Mouse (Mus musculus) forebrain, postnatal 0 days (tissue): ENCODE results near the gene Rpl31. TPM values are rescaled to one million over a fixed set of nuclear protein-coding genes. Genes with fewer than 3 reads are reported as not detected.

Experiments
- ATAC-seq: fragments of 200-750 bp; cut with Nextera tagmentation; 2 replicates; pipeline ENCODE4 v1.8.0; 2017; ENCODE audit warnings: mild to moderate bottlenecking, moderate library complexity
- DNase-seq: peaks from one replicate; pipeline ENCODE4 v3.0.0-alpha.2; 2015
- H3K27ac ChIP-seq: fragments of 300-500 bp; sonication (generic); 2 replicates; pipeline ENCODE4 v1.5.1; 2014; ENCODE audit warnings: low read depth, mild to moderate bottlenecking, antibody characterized with exemption, low read length, moderate library complexity, mixed read lengths
- H3K27me3 ChIP-seq: fragments of 300-500 bp; sonication (generic); 2 replicates; pipeline ENCODE4 v1.6.1; 2014; ENCODE audit warnings: mild to moderate bottlenecking, low read length, mixed read lengths; ENCODE audit not compliant: insufficient read depth
- H3K36me3 ChIP-seq: fragments of 300-500 bp; sonication (generic); 2 replicates; pipeline ENCODE4 v1.6.1; 2014; ENCODE audit warnings: mild to moderate bottlenecking, moderate library complexity; ENCODE audit not compliant: insufficient read depth
- H3K4me1 ChIP-seq: fragments of 300-500 bp; sonication (generic); 2 replicates; pipeline ENCODE4 v1.6.1; 2014; ENCODE audit warnings: antibody characterized with exemption; ENCODE audit not compliant: insufficient read depth
- H3K4me2 ChIP-seq: fragments of 300-500 bp; sonication (generic); 2 replicates; pipeline ENCODE4 v1.6.1; 2014; ENCODE audit warnings: low read depth, mild to moderate bottlenecking, moderate library complexity
- H3K4me3 ChIP-seq: fragments of 300-500 bp; sonication (generic); 2 replicates; pipeline ENCODE4 v1.5.1; 2014; ENCODE audit warnings: low read depth, low read length, mixed read lengths
- H3K9ac ChIP-seq: fragments of 300-500 bp; sonication (generic); 2 replicates; pipeline ENCODE4 v1.6.1; 2014; ENCODE audit warnings: mild to moderate bottlenecking
- H3K9me3 ChIP-seq: fragments of 300-500 bp; sonication (generic); 2 replicates; pipeline ENCODE4 v1.6.1; 2016; ENCODE audit warnings: low read length
- CTCF ChIP-seq: sonication (generic); IDR thresholded peaks from 2 replicates; pipeline ENCODE4 v1.5.1; 2016; ENCODE audit warnings: antibody characterized with exemption, control low read depth, low read depth
- WGBS: fragments of 180-500 bp; shearing (Covaris S2); extraction: QIAGEN DNeasy Blood & Tissue Kit; methylation state at CpG from one replicate; pipeline ENCODE4 v1.1.7; 2014; 5-methylcytosine and 5-hydroxymethylcytosine counted together
- polyA plus RNA-seq: library from polyadenylated mRNA; unstranded; fragments of >200 nt; fragmentation: Nextera tagmentation; extraction: Ambion mirVana; gene quantifications from 2 replicates; pipeline ENCODE4 v1.2.1, GENCODE M21; 2015
- total RNA-seq: library from RNA; depleted of rRNA; stranded (reverse); fragments of >200 nt; gene quantifications from 2 replicates; pipeline ENCODE4 v1.2.3, GENCODE M21; 2014

The Rpl31 gene
- total and polyA plus RNA-seq, 2 experiments from 2014 or later, result 365 to 428 TPM

DNA sequence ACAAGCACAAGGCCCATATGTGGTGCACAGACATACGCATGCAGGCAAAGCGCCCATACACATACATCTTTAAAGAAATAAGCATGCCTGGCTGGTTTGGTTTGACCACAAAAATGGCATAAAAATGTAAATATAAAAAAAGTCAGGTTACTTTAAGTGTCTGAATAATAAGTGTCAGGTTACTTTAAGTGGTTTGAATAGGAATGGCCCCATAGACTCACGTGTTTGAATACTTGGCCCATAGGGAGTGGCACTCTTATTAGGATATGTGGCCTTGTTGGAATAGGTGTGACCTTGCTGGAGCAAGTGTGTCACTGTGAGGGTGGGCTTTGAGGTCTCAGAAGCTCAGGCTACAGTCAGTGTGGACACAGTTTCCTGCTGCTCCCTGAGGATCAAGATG, 27.0 kb downstream of the Rpl31 start:
- no peak for TF ChIP-seq CTCF
- no peak overlapping the region for H3K9ac ChIP-seq
- no peak for DNase-seq
- no peak overlapping the region for H3K27ac ChIP-seq
- H3K4me1 ChIP-seq, result no peaks in the 10 kb centered on the region
- H3K9me3 ChIP-seq, result no peaks in the 10 kb centered on the region
- no peaks in the 10 kb centered on the region for H3K27me3 ChIP-seq
- peaks cover 3% of the 10 kb centered on the region; the same call in 1 of the 2 replicates for H3K36me3 ChIP-seq
- H3K4me2 ChIP-seq, result no peak overlapping the region
- WGBS, result 83% methylated on average over 3 of the region's 3 CpGs
- ATAC-seq, result no peak
- H3K4me3 ChIP-seq, result no peak overlapping the region

DNA sequence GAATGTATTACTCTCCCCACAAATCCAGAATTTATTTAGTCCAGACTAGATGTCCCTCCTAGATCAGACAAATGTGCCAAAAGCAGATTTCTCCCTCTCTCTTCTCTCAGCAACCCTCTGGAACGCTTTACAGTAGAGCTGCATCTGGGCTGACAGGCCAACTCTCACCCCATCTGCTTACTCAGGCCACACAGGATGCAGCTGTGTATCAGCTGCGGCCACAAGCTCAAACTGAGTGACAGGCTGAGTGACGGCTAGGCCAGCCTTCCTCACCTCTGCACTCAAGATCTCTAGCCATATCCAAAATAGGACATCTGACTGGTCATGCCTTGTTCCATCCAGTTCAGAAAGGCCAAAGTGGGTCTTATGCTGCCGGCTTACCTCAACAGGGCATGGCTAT, 28.7 kb downstream of the Rpl31 start:
- ATAC-seq (no peak), DNase-seq (no peak)
- Histone ChIP-seq H3K4me1 (no peaks in the 10 kb centered on the region), H3K9me3 (no peaks in the 10 kb centered on the region), H3K4me3 (no peak overlapping the region), H3K4me2 (no peak overlapping the region), H3K27me3 (no peaks in the 10 kb centered on the region), H3K36me3 (peaks cover 3% of the 10 kb centered on the region; the same call in 1 of the 2 replicates), H3K27ac (no peak overlapping the region), H3K9ac (no peak overlapping the region)
- TF ChIP-seq CTCF, result no peak
- WGBS, result 85% methylated on average over 4 of the region's 4 CpGs

DNA sequence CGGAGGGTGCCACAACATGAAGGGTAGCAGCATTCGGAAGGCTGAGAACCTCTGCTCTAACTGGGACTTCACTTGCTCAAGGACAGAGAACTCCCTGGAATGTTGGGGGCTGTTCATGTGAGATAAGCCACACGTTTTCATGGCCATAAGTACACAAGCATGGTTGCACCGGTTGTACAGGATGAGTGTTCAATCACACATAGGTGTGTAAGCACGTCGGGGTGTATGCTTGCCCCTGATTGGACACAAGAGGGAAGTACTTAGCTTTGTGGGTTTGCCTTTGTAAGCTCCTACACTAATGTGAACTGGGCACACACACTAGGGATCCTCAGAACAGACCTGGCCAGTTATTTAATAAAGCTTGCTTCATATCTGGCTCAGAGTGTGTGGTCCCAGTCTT, 30.6 kb downstream of the Rpl31 start:
- DNase-seq, result no peak
- Histone ChIP-seq H3K4me1 (no peaks in the 10 kb centered on the region), H3K4me2 (no peak overlapping the region), H3K27ac (no peak overlapping the region), H3K9me3 (no peaks in the 10 kb centered on the region), H3K4me3 (no peak overlapping the region), H3K36me3 (0 out of 2 replicates have a peak, but pooled peaks cover 4% of the 10 kb centered on the region), H3K9ac (no peak overlapping the region), H3K27me3 (no peaks in the 10 kb centered on the region)
- WGBS, result 92% methylated on average over 6 of the region's 6 CpGs
- no peak for ATAC-seq
- no peak for TF ChIP-seq CTCF

DNA sequence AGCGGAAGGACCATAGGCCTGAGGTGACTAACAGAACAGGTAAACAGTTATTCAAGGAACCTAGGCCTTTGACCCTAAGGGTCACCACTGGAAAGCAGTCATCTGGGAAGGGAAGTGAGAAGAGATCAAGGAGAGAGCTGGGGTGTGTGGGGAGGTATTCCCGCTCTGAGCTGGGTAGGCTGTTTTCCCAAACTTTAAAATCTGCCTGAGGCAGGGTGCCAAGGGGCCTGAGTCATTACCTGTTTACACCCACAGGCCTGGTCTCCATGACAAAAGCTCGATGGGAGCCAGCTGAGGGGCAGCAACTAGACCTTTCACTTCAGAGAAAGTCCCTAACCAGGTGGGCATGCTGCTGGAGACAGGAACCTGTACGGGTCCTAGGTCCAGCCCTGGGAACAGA, 31.6 kb downstream of the Rpl31 start:
- ATAC-seq, result no peak
- 80% methylated on average over 4 of the region's 4 CpGs for WGBS

GRCm38 (mm10) chr1:39400173-39400572, 32.5 kb downstream of the Rpl31 start:
- 91% methylated on average over 3 of the region's 3 CpGs for WGBS
- ATAC-seq, result no peak
- H3K27me3 ChIP-seq, result no peaks in the 10 kb centered on the region
- 0 out of 2 replicates have a peak, but pooled peaks cover 4% of the 10 kb centered on the region for H3K36me3 ChIP-seq
- no peak overlapping the region for H3K4me2 ChIP-seq
- H3K4me3 ChIP-seq, result no peak overlapping the region
- H3K4me1 ChIP-seq, result no peaks in the 10 kb centered on the region
- no peak overlapping the region for H3K27ac ChIP-seq
- H3K9me3 ChIP-seq, result no peaks in the 10 kb centered on the region
- no peak overlapping the region for H3K9ac ChIP-seq
- no peak for DNase-seq
- TF ChIP-seq CTCF, result no peak

More for the DNA sequence above, 31.6 kb downstream of the Rpl31 start:
- Histone ChIP-seq H3K9ac (no peak overlapping the region), H3K4me3 (no peak overlapping the region), H3K36me3 (0 out of 2 replicates have a peak, but pooled peaks cover 4% of the 10 kb centered on the region), H3K4me1 (no peaks in the 10 kb centered on the region), H3K27ac (no peak overlapping the region), H3K9me3 (no peaks in the 10 kb centered on the region), H3K4me2 (no peak overlapping the region), H3K27me3 (no peaks in the 10 kb centered on the region)
- DNase-seq, result no peak
- TF ChIP-seq CTCF, result no peak

DNA sequence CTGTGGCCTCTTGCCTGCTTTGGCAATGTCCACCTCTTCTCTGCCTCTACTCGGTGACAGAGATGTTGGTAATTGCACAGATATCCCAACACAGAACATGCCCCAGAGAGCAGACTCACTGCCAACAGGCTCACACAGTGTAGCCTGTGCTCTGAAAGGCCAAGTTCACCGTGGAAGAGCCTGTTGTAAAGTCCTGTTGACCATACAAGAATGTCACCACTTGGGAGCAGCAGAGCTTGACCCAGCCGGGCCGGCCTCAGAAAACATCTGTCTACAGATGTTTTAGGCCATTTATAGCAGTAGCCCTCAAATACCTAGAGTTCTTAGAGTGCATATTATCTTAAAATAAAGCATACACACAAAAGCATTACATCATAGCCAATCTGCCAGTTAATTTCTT, 39.5 kb downstream of the Rpl31 start:
- H3K4me1 ChIP-seq, result no peaks in the 10 kb centered on the region
- no peak overlapping the region for H3K27ac ChIP-seq
- TF ChIP-seq CTCF, result no peak
- DNase-seq, result no peak
- H3K4me3 ChIP-seq, result no peak overlapping the region
- H3K9me3 ChIP-seq, result no peaks in the 10 kb centered on the region
- H3K36me3 ChIP-seq, result 0 out of 2 replicates have a peak, but pooled peaks cover 4% of the 10 kb centered on the region
- no peak overlapping the region for H3K4me2 ChIP-seq
- 77% methylated on average over 4 of the region's 4 CpGs for WGBS
- H3K9ac ChIP-seq, result no peak overlapping the region
- H3K27me3 ChIP-seq, result no peaks in the 10 kb centered on the region
- no peak for ATAC-seq

- Histone ChIP-seq H3K4me1 (no peaks in the 10 kb centered on the region), H3K27ac (no peak overlapping the region), H3K36me3 (no peaks in the 10 kb centered on the region), H3K9ac (no peak overlapping the region), H3K4me3 (no peak overlapping the region), H3K27me3 (no peaks in the 10 kb centered on the region), H3K9me3 (no peaks in the 10 kb centered on the region), H3K4me2 (no peak overlapping the region)
- WGBS, result 94% methylated on average over 6 of the region's 6 CpGs
- no peak for TF ChIP-seq CTCF
- DNase-seq (no peak), ATAC-seq (no peak)
Observed at GRCm38 (mm10) chr1:39408123-39408522, 40.5 kb downstream of the Rpl31 start.
